Mouse (Mus musculus) lung, adult 2 months (tissue): ENCODE measurements around the gene Rsf1.

Experiments used
- CTCF ChIP-seq: fragments of 200-500 bp; IDR thresholded peaks from 2 replicates; pipeline ENCODE4 v1.5.1; 2011; ENCODE audit warnings: mild to moderate bottlenecking, low read length, control low read depth; ENCODE audit not compliant: insufficient read depth
- POLR2A ChIP-seq: fragments of 200-500 bp; IDR thresholded peaks from 2 replicates; pipeline ENCODE4 v1.6.1; 2011; ENCODE audit warnings: low read depth, mild to moderate bottlenecking, control low read depth, low read length, borderline replicate concordance; ENCODE audit errors: extremely low read depth

GRCm38 (mm10) chr7:97740948-97741347 lies 161.3 kb downstream of the Rsf1 start:
- TF ChIP-seq CTCF = no peak
- no peak for TF ChIP-seq POLR2A
